Mouse (Mus musculus) NIH3T3 (cell line): ENCODE measurements at regions not wholly inside any gene's neighbourhood (a gene's known extent, or its start where the extent isn't known, plus 50 kb on each side); places are given as distances from the start of the nearest gene placed in this dataset.

ENCODE experiments used
- DNase-seq: peaks from one replicate; pipeline ENCODE4 v3.0.0-alpha.2; 2012; ENCODE audit warnings: low read depth

DNA sequence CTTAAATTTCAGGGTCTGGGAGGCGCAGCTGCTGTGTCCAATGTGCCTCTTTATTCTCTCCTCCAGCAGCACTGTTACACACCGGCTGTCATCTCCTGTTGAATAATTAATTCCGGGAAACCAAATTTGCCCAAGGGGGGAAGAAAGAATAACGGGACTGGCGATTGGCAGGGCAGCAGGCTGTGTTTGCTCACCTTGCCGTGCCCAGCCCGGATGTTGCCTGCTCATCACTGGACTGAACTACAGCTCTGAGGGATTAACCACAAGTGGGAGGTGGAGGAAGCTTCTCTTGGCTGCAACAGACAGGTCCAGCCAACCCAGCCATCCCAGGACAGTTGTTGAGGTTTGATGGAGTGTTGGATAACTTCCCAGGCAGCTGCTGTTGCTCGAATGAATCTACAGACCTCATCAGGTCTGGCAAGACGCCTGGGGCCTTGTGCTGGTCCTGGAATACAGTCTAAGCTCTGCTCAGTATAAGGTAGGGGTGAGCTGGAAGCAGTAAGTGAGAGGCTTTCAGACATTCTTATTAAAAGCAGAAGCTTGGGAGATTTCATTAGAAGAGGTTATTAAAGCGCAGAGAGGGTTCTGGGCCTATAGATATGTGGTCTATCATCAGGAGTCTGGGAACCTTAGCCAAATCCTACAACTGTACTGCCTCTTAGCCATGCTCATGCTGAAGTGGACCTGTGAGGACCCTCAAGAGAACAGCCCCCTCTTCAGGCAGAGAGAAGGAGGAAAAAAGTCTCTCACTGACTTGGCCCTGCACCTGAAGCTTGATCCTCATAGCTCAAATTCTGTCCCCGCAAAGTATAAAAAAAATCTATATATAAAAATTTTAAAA lies 291.8 kb downstream of the Il20rb start:
- DNase-seq: peak; percentile 7

DNA sequence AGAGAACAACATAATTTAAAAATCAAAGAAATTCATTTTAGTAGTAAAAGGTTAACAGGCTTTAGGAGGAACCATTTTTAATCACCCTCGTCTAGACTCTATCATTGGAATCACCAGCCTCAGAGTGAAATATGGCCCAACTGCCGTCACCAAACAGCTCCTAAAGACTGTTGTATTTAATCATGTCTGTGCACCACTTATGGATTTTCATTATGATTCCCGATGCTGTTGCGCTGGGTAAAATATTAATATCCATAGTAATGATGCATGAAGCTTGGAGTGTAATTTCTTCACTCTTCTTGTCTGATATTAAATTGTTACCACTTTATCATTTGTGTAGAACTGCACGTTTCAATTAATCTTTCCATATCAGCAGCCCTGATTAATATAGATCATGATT lies 292.4 kb downstream of the Il20rb start:
- no peak for DNase-seq

DNA sequence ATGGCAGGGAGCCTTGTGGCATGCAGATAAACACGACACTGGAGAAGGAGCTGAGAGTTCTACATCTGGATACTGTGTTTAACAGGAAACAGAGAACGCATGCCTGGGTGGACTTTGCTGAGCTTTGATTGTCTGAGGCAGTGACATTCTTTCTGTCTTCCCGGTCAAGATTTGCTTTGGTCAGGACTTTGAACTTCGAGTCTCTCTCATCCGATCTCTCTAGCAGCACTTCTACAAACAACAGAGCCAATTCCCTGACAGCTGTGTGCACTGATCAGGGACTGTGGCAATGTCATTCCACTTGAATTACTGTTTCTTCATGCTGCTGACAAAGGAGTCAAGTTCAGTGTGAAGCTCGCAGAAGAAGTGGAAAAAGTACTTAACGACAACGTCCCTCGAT lies 302.5 kb downstream of the Il20rb start:
- no peak for DNase-seq

DNA sequence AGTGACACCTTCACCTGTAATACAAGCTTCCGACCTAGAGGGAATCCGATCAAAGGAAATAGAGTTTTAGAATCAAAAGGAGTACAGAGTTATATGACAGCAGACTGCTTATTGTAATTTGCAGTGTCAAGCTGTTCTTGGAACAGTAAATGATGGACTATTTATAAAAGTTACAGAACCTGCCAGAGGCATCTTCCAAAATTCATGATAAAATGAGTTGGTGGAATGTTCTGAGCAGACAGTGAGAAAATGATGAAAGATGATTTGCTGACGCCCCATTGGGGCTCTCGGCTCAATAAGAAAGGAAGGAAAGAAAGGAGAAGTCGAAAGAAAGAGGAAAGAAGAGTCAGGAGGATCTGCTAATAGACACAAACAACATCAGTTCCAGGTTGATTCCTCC lies 300.3 kb upstream of the Sox14 start:
- DNase-seq: no peak

GRCm38 (mm10) chr9:100166256-100166655 lies 290.3 kb upstream of the Sox14 start:
- no peak for DNase-seq

DNA sequence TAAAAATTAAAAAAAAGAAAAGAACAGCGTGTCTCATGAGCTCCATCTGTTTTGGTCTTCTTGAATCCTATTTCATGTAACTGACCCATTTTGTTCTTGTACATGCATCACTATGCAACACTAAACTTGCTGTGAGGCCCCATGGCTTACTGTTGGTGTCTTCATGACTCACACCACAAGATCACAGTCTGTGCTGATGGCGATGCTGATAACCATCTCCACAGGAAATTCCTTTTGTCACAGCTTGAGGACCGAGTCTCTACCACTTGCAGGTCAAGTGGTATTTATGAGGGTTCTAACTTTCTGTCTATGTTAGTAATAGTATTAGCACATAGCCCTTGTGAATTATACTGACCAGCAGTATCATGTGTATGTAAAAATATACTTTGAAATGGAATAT lies 286.0 kb upstream of the Sox14 start:
- DNase-seq: no peak
